Mouse (Mus musculus) small intestine, adult 2 months (tissue): Measurements from ENCODE around the gene Dars.

Source experiments
- CTCF ChIP-seq: fragments of 200-500 bp; IDR thresholded peaks from 2 replicates; pipeline ENCODE4 v1.5.1; 2012; ENCODE audit warnings: low read depth, mild to moderate bottlenecking, control low read depth, inconsistent platforms, low read length, moderate library complexity, mixed read lengths; ENCODE audit not compliant: insufficient replicate concordance, insufficient read length; ENCODE audit errors: extremely low read depth
- POLR2A ChIP-seq: fragments of 200-500 bp; IDR thresholded peaks from 2 replicates; pipeline ENCODE4 v1.6.1; 2012; ENCODE audit warnings: low read depth, mild to moderate bottlenecking, control low read depth, inconsistent platforms, low read length, moderate library complexity

- TF ChIP-seq POLR2A, result no peak
- TF ChIP-seq CTCF, result no peak
Measured at GRCm38 (mm10) chr1:128466828-128467227, 49.7 kb upstream of the Dars start.
